Mouse (Mus musculus): ENCODE data around the gene Hist2h3b. TPM values are rescaled to one million over a fixed set of nuclear protein-coding genes. Genes with fewer than 3 reads are reported as not detected.
"Not testable (repeated sequence)": the region's sequence is repeated elsewhere in the genome, so short reads cannot be mapped to it uniquely, and the experiment has no call there.

The Hist2h3b gene
- total RNA-seq, 2 experiments from 2014 or later, result 60.7 to 62.3 TPM

DNA sequence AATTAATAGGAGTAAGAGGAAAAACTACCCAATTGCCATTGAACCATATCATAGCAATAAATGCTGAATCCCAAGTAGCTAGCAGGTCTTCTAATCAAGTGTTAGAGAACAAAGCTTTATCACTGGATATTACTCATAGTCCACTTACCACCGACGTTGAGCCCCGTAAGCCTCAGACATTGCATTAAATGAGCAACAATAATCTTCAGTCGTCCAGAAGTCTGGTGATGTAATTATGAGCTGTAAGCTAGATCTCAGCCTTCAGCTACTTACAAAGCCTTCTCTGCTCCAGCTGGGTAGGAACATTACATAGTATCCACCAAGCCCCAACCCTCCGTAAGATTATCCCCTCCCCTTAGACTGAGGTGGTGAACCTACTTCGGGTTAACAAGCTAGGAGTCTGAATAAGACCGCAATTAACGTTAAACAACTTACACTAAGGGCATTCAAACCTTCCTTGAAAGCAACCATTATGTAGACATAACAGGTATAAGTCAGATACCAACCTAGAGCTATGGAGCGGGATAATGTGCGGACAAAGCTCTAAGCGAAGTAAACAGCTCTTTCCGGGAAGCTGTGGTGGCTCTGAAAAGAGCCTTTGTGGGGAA, 30.4 kb upstream of the Hist2h3b start:
- intact Hi-C loops (cut with DNase I), result no loop called here
- no peak for DNase-seq (ENCODE audit: low spot score in 2 of 2)

GRCm38 (mm10) chr3:96238954-96239793, 29.3 kb upstream of the Hist2h3b start, which contains the start of gene Hist2h3c2:
Gene Hist2h3c2, minus strand, starts transcription at chr3:96239127.
- intact Hi-C loops (cut with DNase I), result not testable (repeated sequence)
- DNase-seq (ENCODE audit: low spot score in 2 of 2), result peak; percentile 45 to 66

DNA sequence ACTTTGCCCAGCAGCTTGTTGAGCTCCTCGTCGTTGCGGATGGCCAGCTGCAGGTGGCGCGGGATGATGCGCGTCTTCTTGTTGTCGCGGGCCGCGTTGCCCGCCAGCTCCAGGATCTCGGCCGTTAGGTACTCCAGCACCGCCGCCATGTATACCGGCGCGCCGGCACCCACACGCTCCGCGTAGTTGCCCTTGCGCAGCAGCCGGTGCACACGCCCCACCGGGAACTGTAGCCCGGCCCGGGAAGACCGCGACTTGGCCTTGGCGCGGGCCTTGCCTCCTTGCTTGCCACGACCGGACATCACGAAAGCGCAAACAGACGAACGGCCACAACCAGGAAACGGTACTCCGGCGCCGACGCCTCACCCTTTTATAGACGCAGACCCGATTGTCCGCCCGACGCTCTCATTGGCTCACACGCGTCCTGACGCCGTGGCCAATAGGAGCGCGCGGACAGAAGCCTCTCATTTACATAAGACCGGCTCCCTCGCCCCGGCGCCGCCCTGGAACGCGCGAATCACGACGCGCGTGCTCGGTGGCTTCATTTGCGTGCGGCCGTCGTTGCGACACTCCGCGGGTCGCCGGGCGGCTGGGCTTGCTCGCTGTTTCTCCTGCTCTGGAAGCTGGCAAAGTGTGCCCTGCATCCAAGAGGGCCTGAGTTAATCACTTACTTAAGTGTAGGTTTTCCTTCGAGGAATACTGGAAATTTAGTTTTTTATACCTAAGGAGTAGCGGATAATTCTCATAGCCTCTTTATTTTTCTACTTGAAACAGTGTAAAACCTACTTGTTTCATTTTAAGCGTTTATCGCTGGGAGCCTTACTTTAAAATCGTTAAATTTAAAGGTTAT, 28.3 kb upstream of the Hist2h3b start, which contains the start of gene Hist2h2aa2:
Gene Hist2h2aa2, minus strand, starts transcription at position 328 of the 850 bp plus-strand sequence.
- intact Hi-C loops (cut with DNase I), result not testable (repeated sequence)
- DNase-seq (ENCODE audit: low spot score in 2 of 2), result peak; percentile 97 to 99

DNA sequence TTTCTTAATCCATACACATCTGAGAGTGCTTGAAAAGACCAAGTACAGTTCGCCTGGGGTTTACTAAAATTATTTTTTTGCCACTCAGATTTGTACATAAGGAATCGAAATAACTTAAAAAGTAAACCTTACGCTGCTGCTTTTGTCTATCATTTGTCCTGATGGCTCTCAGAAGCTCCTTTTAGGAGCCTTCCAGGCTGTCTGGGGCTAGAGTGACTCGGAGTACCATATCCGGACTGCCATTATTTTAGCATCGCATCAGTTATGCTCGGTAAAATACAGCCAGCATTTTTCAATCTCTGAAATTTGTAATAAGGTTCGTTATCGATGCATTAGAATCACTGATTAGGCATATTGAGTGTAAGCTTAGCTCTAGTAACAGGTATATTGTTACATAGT, 27.7 kb upstream of the Hist2h3b start:
- no peak for DNase-seq (ENCODE audit: low spot score in 2 of 2)
- intact Hi-C loops (cut with DNase I), result no loop called here

- intact Hi-C loops (cut with DNase I), result loop anchor here (2.0 kb wide), 1 partner anchor 23 kb away; the partner anchor contains the start of genes Hist2h2ac and Hist2h2be
- DNase-seq (ENCODE audit: low spot score in 2 of 2), result no peak
These were observed 24.4 kb upstream of the Hist2h3b start for GRCm38 (mm10) chr3:96243921-96244572.

DNA sequence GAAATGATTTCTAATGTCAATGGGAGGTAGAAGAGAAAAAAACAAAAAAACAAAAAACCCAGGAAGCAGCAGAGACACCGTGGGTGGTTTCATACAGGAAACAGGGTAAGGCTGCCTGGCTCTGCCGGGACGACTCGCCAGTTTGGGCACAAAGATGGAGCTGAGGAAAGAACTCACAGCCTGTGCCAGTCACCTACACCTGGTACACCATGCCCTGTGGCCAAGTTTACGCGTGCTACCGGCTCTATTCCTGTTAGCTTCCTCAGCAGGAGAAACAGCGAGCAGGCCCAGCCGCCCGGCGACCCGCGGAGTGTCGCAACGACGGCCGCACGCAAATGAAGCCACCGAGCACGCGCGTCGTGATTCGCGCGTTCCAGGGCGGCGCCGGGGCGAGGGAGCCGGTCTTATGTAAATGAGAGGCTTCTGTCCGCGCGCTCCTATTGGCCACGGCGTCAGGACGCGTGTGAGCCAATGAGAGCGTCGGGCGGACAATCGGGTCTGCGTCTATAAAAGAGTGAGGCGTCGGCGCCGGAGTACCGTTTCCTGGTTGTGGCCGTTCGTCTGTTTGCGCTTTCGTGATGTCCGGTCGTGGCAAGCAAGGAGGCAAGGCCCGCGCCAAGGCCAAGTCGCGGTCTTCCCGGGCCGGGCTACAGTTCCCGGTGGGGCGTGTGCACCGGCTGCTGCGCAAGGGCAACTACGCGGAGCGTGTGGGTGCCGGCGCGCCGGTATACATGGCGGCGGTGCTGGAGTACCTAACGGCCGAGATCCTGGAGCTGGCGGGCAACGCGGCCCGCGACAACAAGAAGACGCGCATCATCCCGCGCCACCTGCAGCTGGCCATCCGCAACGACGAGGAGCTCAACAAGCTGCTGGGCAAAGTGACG, 23.2 kb upstream of the Hist2h3b start, which contains the start of gene Hist2h2aa1:
Gene Hist2h2aa1, plus strand, starts transcription at position 495 of the 884 bp plus-strand sequence.
- intact Hi-C loops (cut with DNase I), result loop anchor here (2.0 kb wide), 1 partner anchor 24 kb away; the partner anchor contains the start of genes Hist2h2ac and Hist2h2be
- DNase-seq (ENCODE audit: low spot score in 2 of 2), result peak; percentile 89

DNA sequence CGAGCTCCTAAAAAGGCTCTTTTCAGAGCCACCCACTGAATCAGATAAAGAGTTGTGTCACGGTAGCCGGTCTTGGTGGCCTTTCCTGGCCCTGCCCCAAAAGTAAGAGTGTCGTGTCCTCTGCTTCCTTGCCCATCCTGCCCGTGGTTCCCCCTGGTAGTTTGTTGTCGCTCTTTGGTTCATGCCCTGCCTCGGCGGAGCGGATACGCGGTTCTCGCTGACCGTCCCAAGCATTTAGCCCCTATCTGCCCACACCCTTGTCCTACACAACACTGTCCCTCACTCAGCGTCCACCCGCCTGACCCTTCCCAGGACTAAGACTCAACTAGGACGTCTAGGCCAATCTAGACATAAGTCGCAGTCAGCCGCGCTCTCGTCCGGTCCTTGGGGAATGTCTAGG, 22.4 kb upstream of the Hist2h3b start:
- intact Hi-C loops (cut with DNase I); DNase-seq (ENCODE audit: low spot score in 2 of 2): not testable (repeated sequence)

DNA sequence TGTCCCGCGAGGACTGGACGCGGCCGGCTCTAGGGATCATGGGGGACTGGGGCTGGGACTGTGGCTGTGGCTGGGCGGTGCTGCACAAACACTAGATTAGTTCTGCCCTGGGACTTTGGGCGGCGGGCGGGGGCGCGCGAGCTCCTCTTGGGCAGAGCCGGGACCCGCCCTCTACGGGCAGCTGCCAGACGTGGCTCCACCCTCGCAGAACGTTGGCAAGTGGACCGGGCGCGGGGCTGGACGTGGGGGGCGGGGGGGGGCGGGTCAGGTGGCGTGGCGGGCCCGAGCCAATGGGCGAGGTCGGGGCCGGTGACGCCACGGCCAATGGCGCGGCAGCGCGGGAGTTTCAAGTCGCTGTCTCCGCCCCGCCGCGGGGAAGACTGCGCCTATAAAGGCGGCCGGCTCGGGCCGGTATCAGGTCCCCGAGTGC, 22.0 kb upstream of the Hist2h3b start, which contains the start of gene Hist2h3c1:
Gene Hist2h3c1, plus strand, starts transcription at position 259 of the 430 bp plus-strand sequence.
- DNase-seq (ENCODE audit: low spot score in 2 of 2); intact Hi-C loops (cut with DNase I): not testable (repeated sequence)

- DNase-seq (ENCODE audit: low spot score in 2 of 2), result no peak
- intact Hi-C loops (cut with DNase I), result no loop called here
These were observed 20.9 kb upstream of the Hist2h3b start for GRCm38 (mm10) chr3:96247356-96248140.

GRCm38 (mm10) chr3:96248141-96249033, 20.1 kb upstream of the Hist2h3b start:
- DNase-seq (ENCODE audit: low spot score in 2 of 2), result no peak
- intact Hi-C loops (cut with DNase I), result no loop called here

DNA sequence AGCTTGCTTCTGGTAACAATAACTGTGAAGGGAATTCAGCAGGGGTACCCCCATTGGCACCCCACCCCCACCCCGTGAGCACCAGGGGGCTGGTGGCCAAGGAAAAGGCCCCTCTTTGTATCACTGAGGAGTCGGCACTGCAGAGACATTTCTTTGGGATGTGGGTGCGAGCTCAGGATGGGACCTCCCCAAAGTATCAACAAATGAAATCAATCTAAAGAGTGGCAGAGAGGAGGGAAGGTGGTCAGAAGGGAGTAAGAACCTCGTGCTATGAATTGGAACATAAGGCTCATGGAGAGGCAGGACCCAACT, 19.5 kb upstream of the Hist2h3b start:
- intact Hi-C loops (cut with DNase I), result no loop called here

DNA sequence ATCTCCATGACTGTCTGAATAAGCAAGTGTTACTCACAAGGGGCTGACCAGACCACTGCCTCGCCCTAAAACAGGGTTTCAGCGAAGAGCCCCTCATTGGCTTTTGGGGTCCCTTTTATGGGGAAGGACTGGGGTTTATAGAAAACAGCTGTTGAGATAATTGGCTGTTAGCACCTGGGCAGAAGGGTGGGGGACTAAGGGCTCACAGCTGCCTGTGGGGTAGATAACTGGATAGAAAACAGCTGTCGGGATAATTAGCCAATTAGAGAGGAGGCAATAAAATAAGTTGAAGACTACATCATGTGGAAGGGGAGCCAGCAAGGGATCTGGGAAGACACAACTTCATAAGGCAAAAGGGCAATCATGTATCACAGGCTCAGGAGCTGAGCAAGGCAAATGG, 17.6 kb upstream of the Hist2h3b start:
- no peak for DNase-seq (ENCODE audit: low spot score in 2 of 2)
- intact Hi-C loops (cut with DNase I), result no loop called here

More for the DNA sequence above, 19.5 kb upstream of the Hist2h3b start:
- DNase-seq (ENCODE audit: low spot score in 2 of 2), result no peak

DNA sequence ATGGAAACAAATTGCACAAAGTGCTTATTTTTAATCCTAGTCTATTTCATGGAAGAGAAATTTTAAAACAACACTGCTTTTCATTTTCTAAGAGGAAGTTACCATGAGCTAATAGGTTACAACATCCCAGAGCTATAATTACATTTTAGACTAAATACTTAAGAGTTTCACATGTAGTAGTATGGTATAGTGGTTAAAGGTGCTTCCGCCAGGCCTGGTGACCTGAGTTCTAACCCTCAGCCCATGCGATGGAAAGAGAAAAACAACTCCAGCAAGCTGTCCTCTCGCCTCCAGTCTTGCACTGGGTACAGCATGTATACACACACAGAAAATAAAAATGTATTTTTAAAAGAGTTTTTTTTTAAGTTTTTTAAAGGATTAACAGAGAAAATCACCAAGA, 16.7 kb upstream of the Hist2h3b start:
- no peak for DNase-seq (ENCODE audit: low spot score in 2 of 2)
- intact Hi-C loops (cut with DNase I), result no loop called here

DNA sequence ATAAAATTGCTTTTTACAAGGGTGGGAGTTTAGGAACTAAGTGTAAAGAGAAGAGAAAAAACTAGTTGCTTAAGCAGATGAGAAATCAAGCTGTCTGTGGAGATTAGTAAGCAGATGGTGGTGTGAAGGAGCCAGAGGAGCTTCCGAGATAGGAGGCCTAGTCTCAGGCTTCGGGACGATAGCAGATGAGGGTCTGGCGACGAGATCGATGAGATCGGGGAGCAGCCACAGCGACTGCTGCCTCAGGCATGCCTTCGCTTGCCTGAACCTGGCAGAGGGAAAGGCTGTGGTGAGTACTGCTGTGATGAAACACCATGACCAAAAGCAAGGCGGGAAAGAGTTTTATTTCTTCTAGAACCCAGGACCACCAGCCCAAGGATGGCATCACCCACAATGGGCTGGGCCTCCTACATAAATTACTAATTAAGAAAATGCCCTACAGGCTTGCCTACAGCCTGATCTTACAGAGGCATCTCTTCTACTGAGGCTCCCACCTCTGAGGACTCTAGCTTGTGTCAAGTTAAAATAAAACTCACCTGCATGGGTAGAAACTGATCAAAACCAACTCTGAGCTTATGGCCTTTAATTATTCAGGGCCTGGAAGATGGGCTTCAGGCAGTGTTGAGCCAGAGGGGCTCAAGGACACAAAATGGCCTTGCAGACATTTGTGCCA, 13.6 kb upstream of the Hist2h3b start:
- intact Hi-C loops (cut with DNase I), result no loop called here
- DNase-seq (ENCODE audit: low spot score in 2 of 2), result no peak

GRCm38 (mm10) chr3:96255926-96256593, 12.4 kb upstream of the Hist2h3b start:
- DNase-seq (ENCODE audit: low spot score in 2 of 2), result no peak
- intact Hi-C loops (cut with DNase I), result no loop called here

Measured in left cerebral cortex, postnatal 36 days (tissue).